Comparison of ENCODE assay signal across 8 mouse cellular contexts in genomic region chr17:56613236-56613844, GRCm38 (mm10). TPM values are rescaled to one million over a fixed set of nuclear protein-coding genes. Genes with fewer than 3 reads are reported as not detected.
DNase-seq lines count a peak whose midpoint lies in the region; ATAC-seq lines count a peak whose summit lies in the region.

TSS of gene Rpl36 (plus strand) at chr17:56613416.

- peak; percentile 96 for DNase-seq in adipocyte (ENCODE audit: low spot score)
- DNase-seq in embryo, embryonic 10 days (ENCODE audit: low spot score), result peak; percentile 96
- DNase-seq in gastrocnemius, postnatal 14 days, result peak; percentile 95
- peak; percentile 95 for DNase-seq in left cerebral cortex, postnatal 10 days (ENCODE audit: extremely low spot score in 1 of 2, low spot score in 2 of 2)
- DNase-seq in right cerebral cortex, postnatal 25 days, result peak; percentile 95
- peak; percentile 93 to 97 for DNase-seq in urinary bladder, postnatal 4 days (ENCODE audit: low spot score in 2 of 2)

- peak; percentile 72 for ATAC-seq in inflammation-experienced regulatory T-cells, adult 6 months
- ATAC-seq in megakaryocyte-erythroid progenitor cell, adult 5-6 weeks (replicated peaks; ENCODE audit: low FRiP score, low TSS enrichment, poor library complexity, severe bottlenecking), result peak; percentile 39

- intact Hi-C loops in gastrocnemius, postnatal 14 days (cut with DNase I; ENCODE audit: low total_unique reads), result no loop called here
- intact Hi-C loops in left cerebral cortex, postnatal 10 days (cut with DNase I), result loop anchor here (5.0 kb wide), 1 partner anchor 59 kb away; the partner anchor contains the start of gene Ranbp3

RNA-seq across cellular contexts. Expression of gene Rpl36, which starts in this region (rescaled TPM):
- 100 to 1,000 TPM; 679 to 780 TPM for total RNA-seq in gastrocnemius, postnatal 14 days (2021)
- 1,000 to 10,000 TPM; 2,478 to 5,003 (median 4,913) TPM for polyA plus RNA-seq in inflammation-experienced regulatory T-cells, adult 6 months (2017; shearing (Covaris generic))
- total RNA-seq in left cerebral cortex, postnatal 10 days (2021), result 100 to 1,000 TPM; 430 to 448 TPM
- 2,912 and 4,512 TPM in 2 replicates for total RNA-seq in megakaryocyte-erythroid progenitor cell, adult 5-6 weeks (2014; fragmentation: Nextera tagmentation)
- 2,001 and 2,083 TPM in 2 replicates for total RNA-seq in megakaryocyte-erythroid progenitor cell, adult 5-6 weeks (2017)

Comparison
In these comparisons a context has a peak if more than half of its experiments do, and no peak if none do; other contexts are left out.
1. Peak in every context shown above with its lines: DNase-seq and ATAC-seq.